Mouse (Mus musculus) lung, adult 2 months (tissue): ENCODE data around the gene Dyrk3.

Experiments used
- CTCF ChIP-seq: fragments of 200-500 bp; IDR thresholded peaks from 2 replicates; pipeline ENCODE4 v1.5.1; 2011; ENCODE audit warnings: mild to moderate bottlenecking, low read length, control low read depth; ENCODE audit not compliant: insufficient read depth
- POLR2A ChIP-seq: fragments of 200-500 bp; IDR thresholded peaks from 2 replicates; pipeline ENCODE4 v1.6.1; 2011; ENCODE audit warnings: low read depth, mild to moderate bottlenecking, control low read depth, low read length, borderline replicate concordance; ENCODE audit errors: extremely low read depth

DNA sequence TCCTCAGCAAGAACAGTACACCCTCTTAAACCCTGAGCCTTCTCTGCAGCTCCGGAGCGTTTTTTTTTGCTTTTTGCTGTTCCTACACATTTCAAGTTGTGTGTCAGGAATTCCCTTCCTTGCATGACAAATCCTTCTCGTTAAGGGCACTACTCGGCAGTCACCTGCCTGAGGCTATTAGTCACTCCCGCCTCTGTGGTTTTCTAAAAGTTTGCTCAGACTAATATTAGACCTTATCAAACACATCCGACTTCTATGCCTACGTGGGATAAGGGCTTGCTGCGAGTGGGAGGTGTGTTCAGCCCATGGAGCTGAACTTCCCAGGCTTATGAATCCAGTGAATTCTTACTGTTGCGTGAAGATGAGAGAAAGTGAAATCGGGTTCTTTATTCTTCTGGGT, 19.6 kb downstream of the Dyrk3 start:
- TF ChIP-seq CTCF (no peak), POLR2A (no peak)
